Mouse (Mus musculus) liver, adult (tissue): ENCODE measurements at regions not wholly inside any gene's neighbourhood (a gene's known extent, or its start where the extent isn't known, plus 50 kb on each side); places are given as distances from the start of the nearest gene placed in this dataset.

Experiments used
- GATA4 ChIP-seq: IDR thresholded peaks from 2 replicates; pipeline ENCODE4 v1.6.1; 2014; ENCODE audit warnings: mild to moderate bottlenecking, low read length; ENCODE audit not compliant: insufficient replicate concordance

GRCm38 (mm10) chr9:78880643-78881306 lies 265.4 kb downstream of the Cd109 start:
- no peak for TF ChIP-seq GATA4

DNA sequence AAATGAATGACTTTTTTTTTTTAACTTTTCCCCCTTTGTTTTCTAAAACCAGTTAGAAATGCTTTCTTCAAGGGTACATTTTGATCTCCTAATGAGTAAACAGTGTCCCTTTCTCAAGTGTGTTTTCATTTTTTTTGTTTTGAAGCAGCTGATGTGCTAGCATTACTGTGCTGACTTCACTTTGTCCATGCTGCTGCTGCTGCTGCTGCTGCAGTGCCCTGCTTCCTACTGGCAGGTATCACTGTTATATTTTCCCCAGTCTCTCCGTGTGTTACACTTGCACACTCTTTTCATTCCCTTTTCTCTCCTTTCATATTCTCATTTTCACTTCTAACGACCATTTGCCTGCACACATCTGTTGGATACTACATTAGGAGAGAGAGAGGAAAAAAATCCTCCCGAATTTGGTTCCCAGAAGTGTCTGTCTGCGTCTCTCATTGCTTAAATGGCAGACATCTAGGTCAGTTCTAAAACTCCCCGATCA lies 266.0 kb downstream of the Cd109 start:
- no peak for TF ChIP-seq GATA4

DNA sequence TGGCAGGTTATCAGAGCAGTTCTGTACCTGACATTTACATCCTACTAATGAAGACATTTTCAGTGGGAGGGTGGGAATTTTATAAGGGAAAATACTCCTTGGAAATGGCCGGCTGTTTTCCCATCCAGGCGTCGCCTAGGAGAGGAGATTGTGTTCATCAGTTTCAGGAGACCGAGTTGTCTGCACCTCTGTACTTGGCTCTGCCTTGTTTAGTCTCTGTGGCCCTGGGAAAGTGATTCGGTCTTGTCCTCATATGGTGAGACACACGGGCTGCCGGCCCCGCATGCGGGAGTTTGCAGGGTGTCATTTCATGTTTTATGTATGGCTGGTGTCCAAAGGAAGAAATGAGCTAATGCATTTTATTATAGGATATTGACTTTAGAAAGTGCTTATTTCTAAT lies 287.9 kb downstream of the Cd109 start:
- no peak for TF ChIP-seq GATA4

DNA sequence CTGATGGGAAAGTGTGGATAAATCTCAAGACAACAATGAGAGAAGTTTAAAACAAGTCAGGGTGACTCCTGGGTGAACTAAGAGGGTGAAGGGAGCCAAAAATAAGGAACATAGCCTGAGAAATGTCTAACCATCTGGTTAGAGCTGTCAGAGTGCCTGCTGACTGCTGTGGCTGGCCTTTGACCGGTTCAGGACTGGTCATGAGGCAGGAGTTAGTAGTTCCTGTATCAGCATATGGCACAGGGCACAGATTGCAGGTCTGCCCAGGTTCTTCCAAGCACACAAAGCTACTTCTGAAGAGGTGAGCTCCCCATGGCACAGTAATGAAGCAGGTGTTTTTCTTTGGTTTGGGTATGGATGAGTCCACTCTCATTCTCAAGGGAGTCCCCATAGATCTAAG lies 302.0 kb downstream of the Cd109 start:
- no peak for TF ChIP-seq GATA4

DNA sequence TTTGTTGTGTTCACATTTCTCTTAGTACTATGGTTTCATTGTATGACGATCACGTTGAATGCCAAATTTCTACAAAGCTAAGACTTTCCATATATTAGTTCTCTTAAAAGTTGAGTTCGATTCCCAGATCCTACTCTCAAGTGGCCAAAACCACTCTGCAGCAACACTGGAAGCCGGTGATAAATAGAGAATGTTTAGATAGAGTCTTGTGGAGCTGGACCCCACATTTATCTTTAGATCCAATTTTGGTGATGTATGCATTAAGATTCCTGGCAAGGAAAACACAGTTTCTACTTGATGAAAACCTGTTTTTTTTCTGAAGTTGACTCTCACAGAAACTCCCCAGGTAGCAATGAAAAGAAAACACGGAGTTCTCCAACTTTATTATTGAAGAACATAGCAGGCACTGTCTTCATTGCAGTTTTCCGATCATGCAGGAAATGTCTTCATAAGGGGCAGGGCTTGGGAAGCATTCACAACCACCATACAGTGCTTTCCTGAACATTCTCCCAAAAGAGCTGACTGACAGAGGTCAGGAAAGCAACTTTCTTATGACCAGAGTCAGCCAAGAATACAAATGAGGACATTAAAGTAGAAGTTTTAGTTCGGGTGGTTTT lies 310.7 kb downstream of the Cd109 start:
- no peak for TF ChIP-seq GATA4

DNA sequence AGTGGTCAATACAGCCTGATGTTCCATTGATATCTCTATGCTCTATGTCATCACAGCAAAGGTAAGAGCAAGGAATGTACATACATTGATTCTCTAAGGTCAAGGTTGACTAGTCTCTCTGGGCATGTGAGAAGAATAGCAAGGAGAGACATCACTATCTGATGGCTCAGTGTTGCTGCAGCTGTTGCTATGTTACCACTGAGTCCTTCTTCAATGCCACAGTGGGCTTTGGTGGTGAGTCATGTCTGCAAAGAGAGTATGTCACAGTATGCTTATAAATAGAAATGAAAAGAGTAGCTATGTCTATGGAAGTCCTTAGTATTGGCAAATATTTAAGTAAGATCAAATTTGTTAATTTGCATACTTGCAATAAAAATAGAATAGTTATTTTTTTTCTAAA lies 326.3 kb downstream of the Cd109 start:
- no peak for TF ChIP-seq GATA4

DNA sequence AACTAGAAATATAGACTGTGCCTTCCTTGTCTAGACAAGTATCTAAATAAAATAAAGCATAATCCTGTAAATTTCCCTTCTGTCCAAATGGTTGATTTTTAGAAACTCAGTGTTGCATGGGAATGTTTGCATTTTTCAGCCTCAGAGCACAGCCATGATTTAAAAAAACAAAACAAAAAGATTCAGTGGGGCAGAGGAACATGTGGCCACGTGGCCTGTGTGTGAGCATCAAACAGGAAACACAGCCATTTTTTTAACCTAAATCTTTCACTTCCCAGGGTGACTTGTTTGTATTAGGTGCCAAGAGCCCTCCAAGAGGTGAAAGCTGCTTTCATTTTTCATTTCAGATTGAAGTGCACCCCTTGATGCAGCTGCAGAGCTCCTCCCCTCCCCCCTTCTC lies 349.5 kb downstream of the Cd109 start:
- no peak for TF ChIP-seq GATA4

DNA sequence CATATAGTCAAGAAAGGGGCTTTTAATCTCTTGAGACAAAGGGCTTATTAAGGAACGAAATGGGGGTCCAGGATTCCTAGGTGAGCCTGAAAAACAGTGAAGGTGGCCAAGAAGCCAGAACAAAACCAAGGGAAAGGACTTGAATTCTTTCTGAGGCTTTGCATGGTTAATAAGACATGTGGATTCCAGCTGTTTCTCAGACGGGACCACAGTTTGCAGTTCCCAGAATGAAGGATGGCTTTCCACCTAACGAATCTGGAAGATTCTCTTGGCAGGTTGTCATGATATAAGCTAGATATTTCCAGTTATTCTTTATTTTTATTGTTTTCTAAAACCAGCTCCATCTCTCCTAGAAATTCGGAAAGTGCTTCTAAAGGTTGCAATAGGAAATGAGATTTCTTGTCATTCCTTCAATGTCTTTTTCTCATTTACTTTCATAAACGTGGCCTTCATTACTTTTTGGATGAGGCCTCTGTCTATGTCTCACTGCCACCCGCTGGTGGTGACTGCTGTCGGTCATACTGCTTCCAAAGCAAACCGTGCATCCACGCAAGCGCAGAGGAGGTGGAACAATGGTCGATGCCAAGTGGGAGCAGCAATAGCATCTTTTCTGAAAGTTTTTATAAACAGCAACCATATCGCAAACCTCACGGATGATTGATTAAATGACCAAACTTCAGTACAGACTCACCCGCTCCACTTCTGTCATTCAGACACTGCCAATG lies 350.0 kb downstream of the Cd109 start:
- TF ChIP-seq GATA4, result no peak

GRCm38 (mm10) chr9:78971731-78972130 lies 356.4 kb downstream of the Cd109 start:
- no peak for TF ChIP-seq GATA4

- no peak for TF ChIP-seq GATA4
These were observed 368.4 kb downstream of the Cd109 start for GRCm38 (mm10) chr9:78983734-78984133.

DNA sequence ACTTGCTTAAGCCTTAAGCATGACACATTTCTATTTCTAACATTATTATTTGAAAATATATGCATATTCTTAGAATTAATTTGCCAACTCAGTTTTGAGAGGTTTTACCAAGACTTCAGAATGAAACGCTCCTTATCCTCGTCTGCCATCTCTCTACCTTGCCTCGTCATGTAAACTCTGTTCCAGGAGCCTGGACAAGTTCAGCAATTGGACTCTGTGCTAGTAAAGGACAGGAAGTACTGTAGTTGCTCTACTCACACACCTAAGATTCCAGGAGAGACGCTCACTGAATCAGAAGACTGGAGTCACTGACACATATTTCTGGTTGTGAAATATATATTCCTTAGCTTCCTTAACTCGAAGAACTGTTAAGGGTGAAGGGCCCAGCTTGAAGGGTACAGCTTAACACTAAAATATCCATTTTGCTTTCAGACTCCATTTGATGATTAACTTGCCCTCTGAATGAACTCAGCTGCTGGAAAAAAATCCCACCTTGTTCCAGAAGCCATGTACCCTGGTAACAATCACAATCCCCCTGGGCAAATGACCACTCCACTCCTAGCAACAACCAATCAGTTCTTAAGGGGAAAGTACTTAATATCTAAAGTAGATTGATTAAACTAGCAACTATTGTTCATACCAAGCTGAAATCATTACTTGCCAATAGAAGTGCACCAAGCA lies 370.0 kb downstream of the Cd109 start:
- no peak for TF ChIP-seq GATA4

GRCm38 (mm10) chr9:78991310-78991709 lies 376.0 kb downstream of the Cd109 start:
- TF ChIP-seq GATA4, result no peak

- TF ChIP-seq GATA4, result no peak
These were observed 385.7 kb downstream of the Cd109 start for GRCm38 (mm10) chr9:79001081-79001480.

DNA sequence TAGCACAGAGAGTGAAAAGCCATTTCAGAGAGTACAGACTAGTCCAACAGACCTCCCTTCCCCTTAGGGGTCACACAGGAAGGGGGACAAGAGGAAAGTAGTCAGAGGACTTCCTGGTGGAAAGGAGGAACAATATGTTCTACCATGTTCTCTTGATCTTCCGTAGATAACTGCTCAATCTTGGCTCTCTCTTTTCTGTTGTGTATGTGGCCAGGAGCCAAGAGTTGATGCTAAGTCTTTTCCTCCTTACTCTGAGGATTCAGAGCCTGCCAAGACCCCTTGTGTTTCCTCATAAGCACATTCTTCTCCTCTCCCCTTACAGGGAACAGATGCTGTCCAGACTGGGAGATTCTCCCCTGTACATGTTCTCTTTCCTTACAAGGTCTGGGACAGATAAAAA lies 386.6 kb downstream of the Cd109 start:
- TF ChIP-seq GATA4, result no peak

DNA sequence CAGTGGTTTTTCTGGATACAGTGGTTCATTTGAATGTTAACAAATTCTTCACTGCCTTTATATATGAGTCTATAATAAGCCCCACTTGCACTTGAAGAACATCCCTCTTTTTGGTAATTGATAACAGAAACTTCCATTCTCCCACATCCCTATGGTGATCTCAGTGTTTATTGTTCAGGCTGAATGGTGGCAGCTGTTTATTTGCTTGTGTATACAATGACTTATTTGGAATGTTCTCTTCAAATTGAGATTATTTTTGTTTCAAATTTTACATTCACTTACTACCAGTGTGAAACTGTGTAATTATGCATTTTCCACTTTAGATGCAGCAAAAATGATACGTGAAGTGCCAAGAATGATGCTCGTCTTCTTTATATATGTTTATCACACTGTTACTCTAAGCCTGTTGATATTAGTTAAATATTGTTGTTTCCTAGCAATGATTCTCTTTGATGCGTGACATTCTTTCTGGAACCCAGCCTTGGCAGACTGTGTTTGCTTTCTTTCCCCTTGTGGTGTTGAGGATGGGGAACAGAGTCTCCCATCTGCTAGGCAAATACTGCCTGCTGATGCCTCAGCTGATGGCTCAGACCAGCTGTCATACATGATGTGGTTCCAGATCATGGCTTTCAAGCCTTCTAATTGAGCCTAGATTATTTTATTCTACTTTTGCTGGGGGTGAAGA lies 389.1 kb downstream of the Cd109 start:
- TF ChIP-seq GATA4, result no peak
